Mouse (Mus musculus) gastrocnemius, adult 2 months (tissue): ENCODE results near the gene Trim41. TPM values are rescaled to one million over a fixed set of nuclear protein-coding genes. Genes with fewer than 3 reads are reported as not detected.
"Not testable (repeated sequence)": the region's sequence is repeated elsewhere in the genome, so short reads cannot be mapped to it uniquely, and the experiment has no call there.

Source experiments
- DNase-seq: peaks from one replicate; pipeline ENCODE4 v3.0.0; 2022
- H3K27ac ChIP-seq: fragments of 200-600 bp; 2 replicates; pipeline ENCODE4 v1.8.1; 2022; ENCODE audit warnings: mild to moderate bottlenecking
- H3K4me3 ChIP-seq: fragments of 200-600 bp; 2 replicates; pipeline ENCODE4 v1.8.1; 2022; ENCODE audit warnings: mild to moderate bottlenecking, moderate library complexity
- CTCF ChIP-seq: fragments of 200-600 bp; IDR thresholded peaks from 2 replicates; pipeline ENCODE4 v1.8.1; 2022; ENCODE audit warnings: antibody characterized with exemption, mild to moderate bottlenecking, moderate library complexity
- intact Hi-C: fragments of 180-260 bp; cut with DNase I; formaldehyde crosslinking; loops from one replicate; pipeline ENCODE4 v1.15.1; 2025
- total RNA-seq, 2 experiments: library from RNA; stranded (reverse); gene quantifications; 2 replicates each; pipeline ENCODE4 v1.2.3; 2021

Trim41 gene
- total RNA-seq, 2 experiments from 2014 or later = 19.9 to 23.6 TPM

DNA sequence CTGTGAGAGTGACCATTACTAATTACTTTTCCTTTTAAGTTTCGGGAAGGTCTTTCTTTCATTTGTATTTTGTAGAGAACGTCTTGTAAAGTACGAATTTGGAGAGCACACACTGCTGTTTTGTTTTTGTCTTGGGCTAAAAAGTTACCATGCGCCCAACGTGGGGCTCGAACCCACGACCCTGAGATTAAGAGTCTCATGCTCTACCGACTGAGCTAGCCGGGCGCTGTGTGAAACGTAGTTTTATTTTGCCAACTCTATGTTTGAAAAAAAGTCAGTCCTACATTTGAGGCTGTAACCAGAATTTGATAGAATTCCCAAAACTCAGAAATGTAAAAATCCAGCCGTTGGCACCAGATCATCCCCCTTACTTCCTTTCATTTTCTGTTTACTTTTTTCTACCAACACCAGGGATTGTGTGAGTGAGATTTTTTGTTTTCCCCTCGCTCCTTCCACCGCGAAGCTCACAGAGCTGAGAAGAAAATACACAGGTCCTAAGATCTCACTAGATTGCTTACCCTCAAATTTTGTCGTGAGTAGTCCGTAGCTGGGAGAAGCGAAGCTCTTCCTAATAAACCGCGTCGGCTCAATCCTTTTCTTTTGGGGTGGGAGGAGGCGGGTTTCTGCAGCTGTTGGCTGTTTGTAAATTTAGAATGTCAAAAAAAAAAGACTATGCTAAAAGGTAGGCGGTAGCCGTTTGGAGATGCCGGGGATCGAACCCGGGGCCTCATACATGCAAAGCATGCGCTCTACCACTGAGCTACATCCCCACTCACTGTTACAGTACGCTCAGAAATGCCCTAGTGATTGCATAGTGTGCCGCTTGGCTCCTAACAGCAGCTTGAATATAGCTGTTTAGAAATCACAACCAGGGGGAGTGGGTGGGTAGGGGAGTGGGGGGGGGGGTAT, 16.8 kb upstream of the Trim41 start:
- Histone ChIP-seq H3K4me3 (peak overlapping the region; percentile 81), H3K27ac (peak overlapping the region; percentile 98)
- peak; percentile 90 for DNase-seq
- intact Hi-C loops = loop anchor here (1.0 to 2.0 kb wide), 2 partner anchors 15 to 22 kb away; no protein-coding TSS in a partner anchor
- TF ChIP-seq CTCF = no peak

DNA sequence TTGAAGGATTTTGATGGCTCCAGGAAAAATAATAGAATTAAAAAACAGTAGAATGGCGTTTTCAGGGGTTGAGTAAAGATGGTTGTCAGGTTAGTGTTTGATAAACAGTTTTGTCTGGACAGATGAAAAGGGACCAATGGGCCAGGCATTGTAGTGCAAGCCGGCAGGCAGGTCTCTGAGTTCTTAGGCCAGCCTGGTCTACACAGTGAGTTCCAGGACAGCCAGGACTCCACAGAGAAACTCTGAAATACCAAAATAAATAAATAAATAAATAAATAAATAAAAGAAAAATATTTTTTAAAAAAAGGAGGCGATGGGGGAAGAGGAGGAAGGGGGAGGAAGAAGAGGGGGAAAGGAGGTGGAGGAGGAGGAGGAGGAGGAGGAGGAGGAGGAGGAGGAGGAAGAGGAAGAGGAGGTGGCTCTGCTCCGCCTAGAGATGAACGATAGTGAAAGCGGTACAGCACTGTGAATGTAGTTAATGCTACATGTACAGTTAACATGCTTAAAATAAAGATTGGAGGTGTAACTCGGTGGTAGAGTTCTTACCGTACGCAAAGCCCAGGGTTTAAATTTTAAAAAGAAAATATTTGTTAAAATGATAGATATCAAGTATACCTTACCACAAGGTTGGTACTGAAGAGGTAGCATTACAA, 16.1 kb upstream of the Trim41 start:
- no peak for TF ChIP-seq CTCF
- DNase-seq = no peak
- peak overlapping the region; percentile 98 for H3K27ac ChIP-seq
- peak overlapping the region; percentile 81 for H3K4me3 ChIP-seq
- intact Hi-C loops = loop anchor here (2.0 kb wide), 1 partner anchor 14 kb away; no protein-coding TSS in a partner anchor

GRCm38 (mm10) chr11:48831273-48831672, 14.1 kb upstream of the Trim41 start:
- no peak overlapping the region for H3K4me3 ChIP-seq
- H3K27ac ChIP-seq = no peak overlapping the region
- DNase-seq = no peak
- intact Hi-C loops = no loop called here
- no peak for TF ChIP-seq CTCF

GRCm38 (mm10) chr11:48830279-48830678, 13.1 kb upstream of the Trim41 start:
- Histone ChIP-seq H3K4me3 (no peak overlapping the region), H3K27ac (no peak overlapping the region)
- intact Hi-C loops = no loop called here
- DNase-seq = no peak
- TF ChIP-seq CTCF = no peak

DNA sequence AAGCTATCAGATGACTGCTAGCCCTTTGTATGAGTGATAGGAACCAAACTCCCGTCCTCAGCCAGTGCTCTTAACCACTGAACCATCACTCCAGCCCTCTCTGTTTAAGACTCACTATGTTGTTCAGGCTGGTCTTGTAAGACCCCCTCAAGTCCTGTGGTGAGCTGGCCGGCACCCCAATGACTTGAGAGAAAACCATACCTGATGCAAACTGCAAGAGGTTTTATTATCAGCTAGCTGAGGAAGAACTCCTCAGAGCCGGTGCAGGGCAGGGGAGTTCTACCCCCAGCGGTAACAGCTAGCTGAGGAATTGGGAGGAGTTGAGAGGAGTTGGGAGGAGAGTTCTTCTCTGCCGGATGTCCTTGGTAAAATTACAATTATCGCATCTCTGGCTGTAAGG, 10.8 kb upstream of the Trim41 start:
- intact Hi-C loops = no loop called here
- no peak for TF ChIP-seq CTCF
- no peak overlapping the region for H3K27ac ChIP-seq
- DNase-seq = no peak
- no peak overlapping the region for H3K4me3 ChIP-seq

- no peak for DNase-seq
- no peak for TF ChIP-seq CTCF
- H3K27ac ChIP-seq = peak overlapping the region; percentile 77
- intact Hi-C loops = no loop called here
- H3K4me3 ChIP-seq = peak overlapping the region; percentile 70
Observed at GRCm38 (mm10) chr11:48826752-48827096, 9.6 kb upstream of the Trim41 start.

DNA sequence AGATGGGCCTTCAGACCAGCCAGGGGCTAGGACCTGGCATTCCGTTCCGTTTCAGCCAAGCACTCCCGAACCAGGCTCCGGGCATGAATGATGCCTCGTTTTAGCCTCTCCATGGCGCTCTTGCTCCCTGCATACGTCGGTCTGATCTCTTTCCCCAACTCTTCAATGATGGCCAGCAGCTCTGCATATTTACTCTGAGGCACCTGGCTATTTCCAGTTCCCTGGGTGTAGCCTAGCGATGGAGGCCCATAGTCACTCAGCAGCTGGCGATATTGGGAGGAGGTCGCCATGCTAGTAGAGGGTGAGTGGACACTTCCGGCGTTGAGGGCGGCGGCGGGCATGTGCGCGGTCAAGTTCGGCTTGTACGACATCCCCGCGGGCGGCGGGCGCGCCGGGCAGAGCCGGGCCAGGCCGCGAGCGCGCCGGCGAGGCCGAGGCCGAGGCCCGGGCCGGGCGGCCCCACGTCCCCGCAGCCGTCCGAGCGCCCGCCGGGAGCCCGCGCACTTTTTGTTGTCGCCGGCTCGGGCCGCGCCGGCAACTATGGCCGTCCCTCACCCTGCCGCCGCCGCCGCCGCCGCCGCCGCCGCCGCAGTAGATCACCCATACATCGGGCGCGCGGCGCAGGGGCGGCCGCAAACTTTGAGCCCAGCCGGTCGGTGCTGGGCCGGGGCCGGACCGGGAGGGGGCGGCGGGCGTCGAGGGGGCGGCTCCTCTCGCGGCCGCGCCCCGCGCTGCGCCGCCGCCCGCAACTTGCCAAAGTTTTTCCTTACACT, 9.0 kb upstream of the Trim41 start, which contains the start of the genes Trim7 and Gm12184:
TSS of gene Trim7 (plus strand) at position 162 of the 773 bp plus-strand sequence.
TSS of gene Gm12184 (minus strand) at position 677 of the 773 bp plus-strand sequence.
- Histone ChIP-seq H3K27ac (peak within 1 kb of the TSS; percentile 77), H3K4me3 (peak within 1 kb of the TSS; percentile 70)
- DNase-seq = peak; percentile 38
- intact Hi-C loops = not testable (repeated sequence)
- TF ChIP-seq CTCF = peak; percentile 20; the same call in 1 of the 2 replicates

DNA sequence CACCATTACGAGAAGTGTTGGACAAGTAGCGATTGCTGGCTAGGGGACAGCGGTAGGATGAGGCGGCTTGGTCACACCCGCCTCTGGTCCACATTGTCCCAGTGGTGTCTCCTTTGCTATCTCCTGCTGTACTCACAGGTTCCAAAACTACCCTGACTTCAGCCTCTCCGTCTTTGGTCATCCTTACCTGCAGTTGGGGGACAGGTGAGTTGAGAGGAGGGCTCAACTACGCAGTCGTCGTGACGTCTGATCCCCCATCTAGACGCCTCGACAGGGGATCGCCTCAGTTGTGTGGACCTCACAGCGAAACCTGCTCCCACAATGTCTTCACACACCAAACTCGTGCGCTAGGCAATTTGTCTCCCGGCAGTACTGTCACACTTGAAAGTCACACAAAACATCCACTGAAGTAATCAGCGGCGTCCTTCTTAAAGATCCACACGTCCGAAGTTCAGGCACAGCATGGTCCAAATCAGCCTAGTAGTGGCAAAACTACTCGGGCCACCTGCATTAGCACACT, 7.2 kb upstream of the Trim41 start:
- no peak for TF ChIP-seq CTCF
- Histone ChIP-seq H3K4me3 (peak overlapping the region; percentile 73), H3K27ac (no peak overlapping the region)
- intact Hi-C loops = no loop called here
- DNase-seq = no peak

GRCm38 (mm10) chr11:48823536-48823972, 6.4 kb upstream of the Trim41 start:
- Histone ChIP-seq H3K4me3 (peak overlapping the region; percentile 73), H3K27ac (peak overlapping the region; percentile 38; the same call in 1 of the 2 replicates)
- intact Hi-C loops = no loop called here
- TF ChIP-seq CTCF = no peak
- peak; percentile 58 for DNase-seq

DNA sequence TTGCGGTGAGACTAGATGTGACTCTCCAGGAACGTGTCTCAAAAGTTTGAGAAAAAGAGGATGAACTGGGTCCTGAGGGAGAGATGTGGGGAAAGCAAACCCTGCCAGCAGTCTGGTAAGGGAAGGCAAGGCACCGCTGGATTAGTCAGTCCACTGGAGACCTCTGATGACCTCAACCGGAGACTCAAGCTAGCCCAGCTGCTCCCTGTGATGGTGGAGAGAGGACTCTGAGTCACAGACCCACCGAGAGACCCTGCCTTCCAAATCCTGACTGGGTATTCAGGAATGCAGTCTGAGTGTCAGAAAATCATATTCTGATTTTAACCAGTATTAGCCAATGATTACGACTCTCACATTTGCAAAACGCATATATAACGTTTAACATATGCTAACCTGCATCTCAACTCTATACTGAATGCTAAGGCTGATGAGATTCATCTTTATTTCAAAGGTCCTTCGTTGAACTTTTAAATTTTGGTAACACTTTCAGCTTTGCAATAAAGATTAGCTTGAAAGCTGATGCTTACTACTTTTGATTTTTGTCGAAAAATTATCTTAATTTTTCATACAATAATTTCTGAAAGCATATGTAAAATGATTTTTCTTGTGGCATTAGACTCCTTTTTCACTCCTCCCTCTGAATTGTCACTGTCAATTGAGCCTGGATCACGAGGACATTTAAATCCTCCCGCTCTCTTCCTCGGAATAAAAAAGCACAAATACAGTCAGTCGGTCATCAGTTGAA, 5.8 kb upstream of the Trim41 start:
- intact Hi-C loops = no loop called here
- no peak for TF ChIP-seq CTCF
- Histone ChIP-seq H3K4me3 (peak overlapping the region; percentile 73), H3K27ac (peak overlapping the region; percentile 38; the same call in 1 of the 2 replicates)
- no peak for DNase-seq

- H3K27ac ChIP-seq, H3K4me3 ChIP-seq, DNase-seq, intact Hi-C loops: not testable (repeated sequence)
Observed at GRCm38 (mm10) chr11:48821299-48821698, 4.1 kb upstream of the Trim41 start.
